Mouse (Mus musculus) c-Kit-positive CD71-negative TER-119-negative erythroid progenitor cells, embryonic 14.5 days (primary cell): ENCODE results near the gene Yipf1.
"Not testable (repeated sequence)": the region's sequence is repeated elsewhere in the genome, so short reads cannot be mapped to it uniquely, and the experiment has no call there.

ENCODE experiments used
- DNase-seq: peaks from one replicate; pipeline ENCODE4 v3.0.0-alpha.2; 2013; ENCODE audit warnings: low read depth

Gene Yipf1

DNA sequence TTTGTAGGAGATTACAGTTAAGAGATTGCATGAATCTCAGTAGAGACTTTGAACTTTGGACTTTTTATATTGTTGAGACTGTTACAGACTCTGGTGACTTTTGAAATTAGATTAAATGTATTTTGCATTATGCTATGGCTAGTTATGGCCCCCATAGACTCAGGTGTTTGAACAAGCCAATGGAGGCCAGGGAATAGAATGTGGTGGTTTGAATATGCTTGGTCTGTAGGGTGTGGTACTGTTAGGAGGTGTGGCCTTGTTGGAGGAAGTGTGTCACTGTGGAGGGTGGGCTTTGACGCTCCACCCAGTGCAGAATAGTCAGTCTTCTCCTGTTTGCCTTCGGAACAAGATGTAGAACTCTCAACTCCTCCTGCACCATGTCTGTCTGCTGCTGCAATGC, 8.9 kb downstream of the Yipf1 start:
- no peak for DNase-seq

DNA sequence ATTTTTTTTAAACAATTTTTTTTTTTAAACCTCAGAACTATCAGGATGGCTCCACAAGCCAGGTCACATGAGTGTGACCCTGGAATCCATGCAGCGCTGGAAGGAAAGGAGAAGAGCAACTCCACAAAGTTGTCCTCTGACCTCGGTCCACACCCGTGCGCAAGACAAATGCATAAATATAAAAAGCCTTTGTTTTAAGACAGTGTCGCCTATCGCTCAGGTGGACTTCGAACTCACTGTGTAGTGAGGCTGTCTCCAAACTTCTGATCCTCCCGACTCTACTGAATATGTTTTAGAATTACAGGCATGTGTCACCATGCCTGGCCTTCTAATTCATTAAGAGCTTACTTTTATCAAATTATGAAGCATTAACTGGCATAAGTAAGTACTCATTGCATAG, 14.4 kb downstream of the Yipf1 start:
- DNase-seq, result no peak

GRCm38 (mm10) chr4:107333514-107333913, 19.4 kb downstream of the Yipf1 start:
- no peak for DNase-seq

GRCm38 (mm10) chr4:107336356-107336755, 22.2 kb downstream of the Yipf1 start:
- DNase-seq, result no peak

DNA sequence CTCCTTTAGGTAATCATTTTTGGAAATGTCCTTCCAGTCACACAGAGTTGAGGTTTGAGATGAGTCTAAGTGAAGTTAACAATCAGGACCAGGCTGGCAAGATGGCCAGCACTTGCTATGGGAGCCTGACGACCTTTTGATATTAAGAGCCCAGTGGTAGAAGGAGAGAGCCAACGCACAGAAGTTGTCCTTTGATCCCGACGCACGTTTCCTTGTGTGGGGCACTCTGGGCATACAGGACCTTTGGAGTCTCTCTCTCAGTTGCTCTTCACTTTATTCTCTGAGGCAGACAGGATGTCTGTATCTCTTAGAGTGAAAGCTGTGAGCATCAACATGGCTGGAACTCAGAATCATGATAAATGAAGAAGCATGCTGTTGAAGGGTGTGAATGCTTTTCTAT, 23.3 kb downstream of the Yipf1 start:
- no peak for DNase-seq

GRCm38 (mm10) chr4:107341354-107341753, 27.2 kb downstream of the Yipf1 start:
- DNase-seq, result no peak

- DNase-seq, result no peak
Measured at GRCm38 (mm10) chr4:107344612-107345011, 30.4 kb downstream of the Yipf1 start.

DNA sequence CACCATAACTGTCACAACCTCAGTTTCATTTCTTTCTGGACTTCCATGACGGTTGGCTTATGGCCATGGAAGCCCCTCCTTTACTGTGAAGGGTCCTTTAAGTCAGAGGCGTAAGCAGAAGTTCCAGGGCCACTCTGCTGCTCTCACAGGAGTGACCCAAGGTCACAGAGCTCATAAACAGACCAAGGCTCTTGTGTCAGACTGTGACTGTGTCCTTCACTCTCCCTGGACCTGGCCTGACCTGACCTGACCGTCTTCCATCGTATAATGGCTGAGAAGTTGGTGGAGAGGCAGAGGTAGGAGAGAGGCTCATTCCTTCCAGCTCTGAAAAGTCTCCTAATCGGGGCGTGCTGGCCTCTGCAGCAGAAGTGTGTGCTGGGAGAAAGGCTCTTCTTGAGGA, 33.1 kb downstream of the Yipf1 start:
- no peak for DNase-seq

DNA sequence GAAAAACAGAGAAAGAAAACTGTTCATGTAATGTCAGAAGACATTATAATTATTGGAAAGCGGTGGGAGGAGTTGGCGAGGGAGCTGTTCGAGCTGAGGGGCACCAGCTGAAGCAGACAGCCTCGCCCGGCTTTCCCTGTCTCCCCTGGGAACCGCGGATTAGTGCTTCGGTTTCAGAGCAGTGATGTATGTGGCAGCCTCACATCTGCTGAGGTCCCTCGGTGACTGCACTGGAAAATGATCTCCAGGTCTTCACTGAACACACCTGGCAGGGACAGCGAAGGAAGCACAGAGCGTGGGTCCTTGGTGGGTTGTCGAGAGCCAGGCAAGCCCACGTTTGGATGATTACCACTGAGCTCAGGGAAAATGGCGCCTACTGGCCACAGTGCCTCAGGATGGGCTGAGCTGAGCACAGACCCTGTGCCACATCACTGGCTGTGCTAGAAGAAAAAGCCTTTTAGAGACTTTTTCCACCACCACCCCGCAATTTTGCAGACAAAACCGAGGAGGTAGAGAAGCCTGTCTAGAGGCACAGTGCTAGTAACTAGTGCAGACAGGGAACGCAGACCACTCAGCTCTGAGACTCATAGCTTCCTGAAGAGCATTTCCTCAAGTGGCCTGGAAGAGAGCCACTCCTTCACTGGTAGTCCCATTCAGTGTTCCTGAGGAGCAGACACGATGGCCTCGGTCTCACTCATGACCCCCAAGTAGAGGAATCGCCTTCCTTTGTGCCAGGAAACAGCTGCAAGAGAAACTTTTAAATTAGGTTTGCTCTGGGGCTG, 34.6 kb downstream of the Yipf1 start:
- no peak for DNase-seq

DNA sequence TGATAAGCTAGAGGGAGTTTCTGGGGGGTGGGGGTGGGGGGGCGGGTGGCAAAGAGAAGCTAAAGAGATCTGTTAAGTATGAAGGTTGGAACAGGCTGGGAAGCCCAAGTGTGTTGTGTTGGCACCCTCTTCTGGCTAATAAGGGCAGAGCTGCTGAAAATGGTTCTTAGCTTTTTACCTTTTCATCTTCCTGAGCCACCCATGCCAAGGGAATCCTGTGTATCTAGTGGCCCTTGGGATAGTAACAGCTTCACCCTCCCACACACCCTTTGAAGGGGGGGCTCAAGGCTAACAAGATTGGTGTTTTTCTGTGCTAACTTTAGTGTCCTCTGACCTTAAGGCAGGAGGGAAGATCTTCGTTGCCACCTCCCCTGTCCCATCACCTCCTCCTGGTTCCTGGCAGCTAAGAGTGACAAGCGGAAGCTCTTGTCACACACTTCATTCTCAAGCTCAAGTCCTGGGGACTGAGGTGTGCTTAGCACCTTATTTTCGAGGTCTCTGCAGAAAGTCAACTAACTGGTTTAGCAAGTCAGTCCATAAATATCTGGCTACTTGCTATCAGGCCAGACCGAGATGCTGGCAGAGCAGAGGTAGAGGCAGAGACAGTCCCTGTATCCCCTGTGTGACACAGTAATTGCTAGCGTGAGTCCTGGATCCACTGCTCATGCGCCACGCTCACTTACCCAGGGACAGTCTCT, 35.3 kb downstream of the Yipf1 start:
- DNase-seq, result peak; percentile 30

- DNase-seq, result no peak
Measured at GRCm38 (mm10) chr4:107351368-107351767, 37.2 kb downstream of the Yipf1 start.

DNA sequence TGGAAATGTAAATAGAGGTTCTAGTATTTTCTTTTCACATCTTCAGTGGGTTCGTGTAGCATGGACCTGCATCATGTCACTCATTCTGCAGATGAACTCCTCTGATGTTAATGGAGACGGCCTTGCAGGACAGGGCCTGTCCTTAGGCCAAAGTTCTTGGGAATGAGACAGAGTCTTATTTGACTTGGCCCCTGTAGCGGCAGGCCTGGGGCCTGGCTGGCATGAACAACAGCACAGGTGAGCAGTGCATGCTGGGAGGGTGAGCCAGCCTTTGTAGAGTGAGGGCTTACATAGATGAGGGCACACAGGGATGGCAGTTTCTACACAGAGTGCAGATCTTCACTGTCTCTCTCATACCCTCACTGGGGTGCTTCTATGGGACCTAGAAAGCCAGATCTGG, 39.4 kb downstream of the Yipf1 start:
- DNase-seq, result no peak

- no peak for DNase-seq
Measured at GRCm38 (mm10) chr4:107354126-107354525, 40.0 kb downstream of the Yipf1 start.

- DNase-seq, result no peak
Measured at GRCm38 (mm10) chr4:107354543-107354942, 40.4 kb downstream of the Yipf1 start.

DNA sequence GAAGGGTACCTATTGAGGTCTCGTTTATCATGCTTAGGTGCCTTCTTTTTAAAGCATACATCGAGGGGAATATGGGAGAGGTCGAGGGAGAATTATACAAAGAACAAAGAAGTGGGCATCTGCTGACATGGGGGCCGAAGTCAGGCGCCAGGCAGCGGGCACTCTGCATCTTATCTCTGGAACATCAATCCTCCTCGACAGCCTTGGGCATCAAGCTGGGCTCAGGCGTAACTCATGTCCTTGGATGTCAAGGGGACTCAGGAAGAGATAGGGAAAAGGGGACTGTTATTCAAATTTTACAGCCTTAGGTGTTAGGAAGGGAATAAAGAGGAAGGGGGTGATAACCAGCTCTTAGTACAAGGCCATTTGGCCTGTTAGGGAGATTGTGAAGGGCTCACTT, 43.0 kb downstream of the Yipf1 start:
- DNase-seq, result not testable (repeated sequence)

- no peak for DNase-seq
Measured at GRCm38 (mm10) chr4:107358460-107358859, 44.3 kb downstream of the Yipf1 start.

DNA sequence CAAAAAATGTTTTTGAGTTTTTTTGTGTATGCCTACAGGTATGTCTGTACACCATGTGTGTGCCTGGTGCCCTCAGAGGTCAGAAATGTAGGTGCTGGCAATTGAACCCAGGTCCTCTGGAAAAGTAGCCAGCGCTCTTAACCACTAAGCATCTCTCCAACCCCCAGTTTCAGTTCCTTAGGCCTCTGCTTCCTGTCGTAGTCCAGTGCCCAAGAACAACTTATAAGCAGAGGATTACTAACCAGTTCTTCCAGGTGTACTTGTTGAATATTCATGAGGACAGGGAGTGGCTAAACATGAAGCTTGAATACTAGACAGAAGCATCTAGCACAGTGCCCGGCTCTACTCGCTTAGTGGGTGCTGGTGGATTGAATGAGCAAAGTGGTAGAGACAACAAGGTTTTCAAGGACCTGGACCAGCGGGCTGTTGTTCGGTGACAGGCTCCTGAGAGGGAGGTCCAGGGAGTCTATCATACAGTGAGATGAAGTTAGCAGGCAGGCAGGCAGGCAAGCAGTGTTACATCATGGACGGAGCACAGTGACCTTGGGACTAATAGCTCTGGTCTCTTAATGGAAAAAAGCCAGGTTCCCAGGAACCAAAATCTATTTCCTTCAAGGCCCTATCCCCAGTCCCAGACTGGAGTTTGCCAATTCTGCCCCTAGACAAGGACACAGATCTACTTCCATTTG, 46.4 kb downstream of the Yipf1 start:
- DNase-seq, result no peak

- no peak for DNase-seq
Measured at GRCm38 (mm10) chr4:107362755-107363154, 48.6 kb downstream of the Yipf1 start.

DNA sequence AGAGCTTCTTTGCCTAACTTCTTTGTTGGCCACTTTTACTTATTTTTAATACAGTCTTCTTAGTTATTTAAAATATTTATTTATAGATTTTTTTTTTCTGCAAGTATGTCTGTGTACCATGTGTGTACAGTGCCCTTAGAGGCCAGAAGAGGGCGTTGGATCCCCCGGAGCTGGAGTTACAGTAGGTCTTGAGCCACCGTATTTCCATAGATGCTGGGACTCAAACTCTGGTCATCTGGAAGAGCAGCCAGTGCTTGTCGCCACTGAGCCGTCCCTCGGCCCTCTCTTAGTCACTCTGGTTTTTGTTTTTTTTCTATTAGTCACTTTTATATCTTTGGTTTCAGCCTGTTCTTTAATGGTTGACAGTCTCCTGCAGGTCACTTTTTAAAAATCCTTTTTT, 49.4 kb downstream of the Yipf1 start:
- no peak for DNase-seq

DNA sequence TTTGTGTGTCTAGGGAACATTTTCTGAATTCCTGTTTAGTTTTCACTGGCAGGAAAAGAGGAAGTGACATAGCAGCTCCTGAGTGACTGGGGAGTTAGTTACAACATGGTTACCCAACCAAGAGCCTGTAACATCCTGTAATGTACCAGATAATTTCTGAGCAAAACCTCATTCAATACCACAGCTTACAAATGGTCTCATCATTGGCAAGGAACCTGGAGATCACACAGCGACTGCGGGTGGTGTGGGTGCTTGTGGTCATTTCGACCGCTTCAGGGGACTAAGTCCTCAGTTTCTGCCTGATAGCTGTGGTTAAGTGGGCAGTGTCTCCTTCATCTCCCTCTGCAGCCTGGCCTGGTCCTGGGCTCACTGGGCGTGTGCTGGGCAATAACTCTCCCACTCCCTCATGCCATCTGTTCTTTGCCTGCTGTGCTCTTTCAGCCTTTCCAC, 50.1 kb downstream of the Yipf1 start:
- DNase-seq, result peak; percentile 38

GRCm38 (mm10) chr4:107366408-107366807, 52.2 kb downstream of the Yipf1 start:
- DNase-seq, result not testable (repeated sequence)

- DNase-seq, result peak; percentile 84
Measured at GRCm38 (mm10) chr4:107367567-107368314, 53.6 kb downstream of the Yipf1 start, which contains the start of gene Ndc1. TSS of gene Ndc1 (plus strand) at chr4:107367784.
